Mouse (Mus musculus) layer of hippocampus, postnatal 36 days (tissue): ENCODE results near the gene Adrm1. TPM values are rescaled to one million over a fixed set of nuclear protein-coding genes. Genes with fewer than 3 reads are reported as not detected.
"Not testable (repeated sequence)": the region's sequence is repeated elsewhere in the genome, so short reads cannot be mapped to it uniquely, and the experiment has no call there.

Experiments used
- DNase-seq, 2 experiments: peaks; one replicate each; pipeline ENCODE4 v3.0.0; 2022
- total RNA-seq, 2 experiments: library from RNA; stranded (reverse); gene quantifications; 2 replicates each; pipeline ENCODE4 v1.2.3; 2021

The Adrm1 gene
- 100 to 1,000 TPM in 1 of 2 experiments, 10 to 100 TPM in 1; 96.9 to 103 TPM for total RNA-seq

- DNase-seq, result peak; percentile 97 to 98
Observed at GRCm38 (mm10) chr2:180170806-180171521, at the start of gene Adrm1. Gene Adrm1 (plus strand): TSS chr2:180171485.

GRCm38 (mm10) chr2:180124192-180124591 lies 47.1 kb upstream of the Adrm1 start:
- DNase-seq, result no peak

- peak in 1 of 2 experiments; percentile 45 for DNase-seq
Observed at GRCm38 (mm10) chr2:180126195-180126594, 45.1 kb upstream of the Adrm1 start.

- DNase-seq, result no peak
Observed at GRCm38 (mm10) chr2:180127675-180128074, 43.6 kb upstream of the Adrm1 start.

DNA sequence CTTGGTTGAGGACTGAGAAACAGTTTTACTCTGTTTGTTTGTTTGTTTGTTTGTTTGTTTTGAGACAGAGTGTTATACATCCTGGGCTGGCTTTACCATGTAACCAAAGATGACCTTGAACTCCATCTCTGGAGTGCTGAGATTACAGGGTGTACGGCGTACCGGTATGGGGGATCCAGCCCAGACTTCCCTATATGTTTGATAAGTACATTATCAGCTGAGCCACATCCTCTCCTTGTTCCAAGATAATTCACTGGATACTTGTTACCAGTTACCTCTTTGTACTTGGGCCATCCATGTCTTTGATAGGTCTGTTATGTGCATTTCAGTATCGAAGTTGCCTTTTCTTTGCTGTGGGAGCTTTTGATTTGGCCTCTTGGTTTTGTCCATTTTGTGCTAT lies 38.1 kb upstream of the Adrm1 start:
- DNase-seq, result no peak

- DNase-seq, result no peak
Observed at GRCm38 (mm10) chr2:180133911-180134310, 37.4 kb upstream of the Adrm1 start.

DNA sequence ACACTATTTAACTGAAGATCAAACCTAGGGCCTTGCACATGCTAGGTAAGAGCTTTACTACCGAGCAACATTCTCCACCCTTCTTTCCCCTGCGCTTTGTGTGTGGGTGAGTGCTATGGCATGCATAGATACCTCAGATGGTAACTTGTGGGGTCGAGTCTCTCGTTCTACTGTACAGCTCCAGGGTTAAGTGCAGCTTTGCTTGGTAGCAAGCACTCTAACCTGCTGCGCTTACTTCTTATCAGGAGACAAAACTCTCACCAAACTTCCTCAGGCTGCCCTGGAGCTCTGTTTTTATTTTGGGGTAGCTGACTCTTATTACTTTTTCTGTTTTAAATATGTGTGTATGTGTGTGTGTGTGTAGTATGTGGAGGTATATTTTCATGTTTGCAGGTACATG lies 35.9 kb upstream of the Adrm1 start:
- DNase-seq, result no peak

DNA sequence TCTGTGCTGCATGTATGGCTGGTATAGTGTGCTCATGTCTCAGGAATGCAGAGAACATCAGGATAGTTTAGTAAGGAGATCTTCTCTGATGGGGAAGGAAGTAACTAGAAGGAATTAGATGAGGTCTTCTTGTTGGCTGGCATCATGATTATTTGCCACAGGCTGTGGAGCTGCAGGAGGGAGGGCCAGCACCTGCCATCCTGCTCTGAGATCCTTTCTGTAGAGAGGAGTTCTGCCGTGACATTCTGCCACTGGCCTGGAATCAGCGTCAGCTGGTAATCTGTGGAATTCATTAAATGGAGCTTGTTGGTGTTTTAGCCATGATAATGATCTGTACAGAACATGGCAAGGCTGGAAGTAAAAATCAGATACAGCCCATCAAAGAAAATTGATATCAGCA lies 25.2 kb upstream of the Adrm1 start:
- DNase-seq, result no peak

DNA sequence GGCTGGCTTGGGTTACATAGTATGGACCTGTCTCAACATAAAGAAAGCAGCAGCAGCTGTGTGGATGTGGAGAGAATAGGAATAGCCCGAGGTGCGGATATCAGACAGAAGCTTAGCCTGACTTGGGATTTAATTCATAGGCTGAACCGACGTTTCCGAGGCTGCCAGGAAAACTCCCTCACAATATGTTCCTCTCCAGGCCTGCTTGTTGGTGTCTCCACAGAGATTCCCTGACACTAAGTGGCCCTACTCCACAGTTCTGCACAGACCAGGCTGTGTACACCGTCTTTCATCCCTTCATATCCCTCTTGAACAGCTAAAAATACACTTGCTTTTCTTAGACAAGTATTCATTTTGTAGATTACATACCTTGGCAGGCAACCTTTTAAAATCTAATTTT lies 23.9 kb upstream of the Adrm1 start:
- no peak for DNase-seq

- no peak for DNase-seq
Observed at GRCm38 (mm10) chr2:180148551-180148950, 22.7 kb upstream of the Adrm1 start.

- DNase-seq, result no peak
Observed at GRCm38 (mm10) chr2:180154796-180155195, 16.5 kb upstream of the Adrm1 start.

DNA sequence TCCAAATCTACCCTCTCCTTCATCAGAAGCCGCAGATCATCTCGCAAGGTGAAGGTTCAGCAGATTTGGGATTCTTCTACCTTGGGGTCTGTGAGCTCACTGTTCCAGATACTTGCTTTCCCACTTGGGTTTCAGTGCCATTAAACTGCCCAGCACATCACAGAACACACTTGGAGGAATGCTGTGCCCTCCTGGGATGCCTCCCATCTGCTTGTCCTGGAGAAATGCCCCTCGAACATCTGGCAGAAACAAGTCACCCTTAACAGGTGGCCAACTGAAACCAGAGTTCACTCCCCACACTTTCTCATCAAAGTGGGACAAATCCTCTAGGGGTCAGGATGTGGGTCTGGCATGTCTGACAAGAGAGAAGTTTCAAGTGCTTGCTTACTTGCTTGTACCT lies 12.7 kb upstream of the Adrm1 start:
- no peak for DNase-seq

- no peak for DNase-seq
Observed at GRCm38 (mm10) chr2:180165855-180166254, 5.4 kb upstream of the Adrm1 start.

DNA sequence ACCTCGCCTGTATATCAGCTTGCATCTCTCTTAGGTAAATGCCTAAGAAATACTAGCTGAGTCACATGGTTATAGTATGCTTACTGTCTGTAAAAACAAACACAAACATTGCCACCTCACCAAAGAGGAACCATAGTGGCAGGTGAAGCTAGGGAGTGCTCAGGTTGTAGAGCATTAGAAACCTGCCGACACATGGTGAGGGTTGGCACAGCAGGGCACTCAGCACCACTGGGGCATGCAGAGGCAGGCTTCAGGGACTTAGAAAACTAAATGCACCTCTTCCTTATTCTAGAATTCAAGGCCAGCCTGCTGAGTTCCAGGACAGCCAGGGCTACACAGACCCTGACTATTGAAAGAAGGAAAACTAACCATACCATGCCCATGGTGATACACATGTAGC lies 4.4 kb upstream of the Adrm1 start:
- DNase-seq, result no peak

- no peak for DNase-seq
Observed at GRCm38 (mm10) chr2:180170151-180170805, 1.0 kb upstream of the Adrm1 start.

- no peak for DNase-seq
Observed at GRCm38 (mm10) chr2:180171522-180172070, 311 bp downstream of the Adrm1 start.

- DNase-seq, result no peak
Observed at GRCm38 (mm10) chr2:180172152-180172551, 867 bp downstream of the Adrm1 start.

DNA sequence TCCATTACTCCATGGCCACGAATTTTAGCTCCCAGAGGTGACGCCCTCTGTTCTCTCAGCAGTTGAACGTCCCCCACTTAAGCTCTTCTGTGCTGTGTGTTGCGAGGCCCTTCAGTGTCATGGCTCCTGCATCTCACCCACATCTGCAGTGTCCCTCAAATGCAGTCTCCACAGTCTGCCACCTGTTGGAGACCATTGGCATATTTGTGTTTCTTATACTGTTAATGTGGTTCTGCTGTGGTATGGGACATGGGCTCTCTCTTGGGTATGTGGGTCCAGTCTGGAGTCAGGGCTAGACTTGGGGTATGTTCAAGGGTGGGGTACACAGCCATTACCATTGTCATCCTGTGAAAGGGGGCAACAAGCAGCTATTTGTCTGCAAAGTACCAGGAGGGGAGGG lies 1.9 kb downstream of the Adrm1 start:
- no peak for DNase-seq

- not testable (repeated sequence) for DNase-seq
Observed at GRCm38 (mm10) chr2:180173711-180174110, 2.4 kb downstream of the Adrm1 start.

DNA sequence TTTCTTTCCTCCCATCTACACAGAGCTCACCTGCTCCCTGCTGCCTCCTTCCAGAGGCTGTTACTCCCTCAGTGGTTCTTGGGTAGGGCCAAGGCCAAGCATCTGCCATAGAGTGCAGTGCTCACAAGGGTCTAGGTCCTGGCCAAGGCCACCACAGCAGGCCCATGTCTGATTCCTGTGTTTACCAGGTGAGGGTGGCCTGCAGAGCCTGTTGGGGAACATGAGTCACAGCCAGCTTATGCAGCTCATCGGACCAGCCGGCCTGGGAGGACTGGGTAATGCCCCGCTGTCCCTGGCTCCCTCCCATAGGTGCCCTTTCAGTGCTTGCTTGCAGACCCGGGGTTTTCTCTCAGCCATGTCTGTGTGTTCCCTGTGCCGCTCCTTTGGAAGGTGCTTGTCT lies 2.8 kb downstream of the Adrm1 start:
- no peak for DNase-seq

DNA sequence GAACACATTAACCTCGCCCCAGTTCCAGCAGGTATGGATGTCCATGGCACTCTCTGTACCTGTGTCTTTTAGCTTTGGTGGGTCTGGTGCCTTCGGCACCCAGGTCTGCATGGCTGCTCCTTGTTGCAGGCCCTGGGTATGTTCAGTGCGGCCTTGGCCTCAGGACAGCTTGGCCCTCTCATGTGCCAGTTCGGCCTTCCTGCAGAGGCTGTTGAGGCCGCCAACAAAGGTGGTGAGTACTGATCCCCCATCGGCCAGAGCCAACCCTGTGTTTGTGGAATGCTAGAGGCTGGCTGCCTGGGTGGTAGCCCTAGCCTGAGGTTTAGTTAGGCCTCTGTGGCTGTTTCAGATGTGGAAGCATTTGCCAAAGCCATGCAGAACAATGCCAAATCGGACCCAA lies 4.4 kb downstream of the Adrm1 start:
- no peak for DNase-seq

DNA sequence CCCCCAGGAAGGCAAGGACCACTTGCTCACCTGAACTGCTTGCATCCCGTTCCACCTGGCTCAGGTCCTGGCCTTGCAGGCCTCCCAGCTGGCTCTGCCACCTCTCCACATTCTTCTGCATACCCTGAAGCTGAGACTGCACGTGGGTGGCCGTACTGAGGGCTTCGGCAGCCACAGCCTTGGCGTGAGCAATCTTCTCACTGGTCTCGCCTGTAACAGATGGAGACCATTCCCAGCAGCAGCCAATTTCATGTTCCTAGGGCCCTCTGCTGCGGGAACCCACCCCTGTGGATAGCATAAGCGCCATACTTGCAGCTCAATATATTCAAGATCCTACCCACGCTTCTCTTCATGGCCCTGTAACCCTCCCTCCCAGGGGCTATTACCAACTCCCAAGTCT lies 10.3 kb downstream of the Adrm1 start:
- no peak for DNase-seq

- DNase-seq, result no peak
Observed at GRCm38 (mm10) chr2:180184011-180184751, 12.9 kb downstream of the Adrm1 start.
